Mouse (Mus musculus): ENCODE data around the gene Cacna2d4. TPM values are rescaled to one million over a fixed set of nuclear protein-coding genes. Genes with fewer than 3 reads are reported as not detected.
"Not testable (repeated sequence)": the region's sequence is repeated elsewhere in the genome, so short reads cannot be mapped to it uniquely, and the experiment has no call there.

Cacna2d4 gene
- polyA plus RNA-seq, 1 experiment from 2014 or later = not detected

DNA sequence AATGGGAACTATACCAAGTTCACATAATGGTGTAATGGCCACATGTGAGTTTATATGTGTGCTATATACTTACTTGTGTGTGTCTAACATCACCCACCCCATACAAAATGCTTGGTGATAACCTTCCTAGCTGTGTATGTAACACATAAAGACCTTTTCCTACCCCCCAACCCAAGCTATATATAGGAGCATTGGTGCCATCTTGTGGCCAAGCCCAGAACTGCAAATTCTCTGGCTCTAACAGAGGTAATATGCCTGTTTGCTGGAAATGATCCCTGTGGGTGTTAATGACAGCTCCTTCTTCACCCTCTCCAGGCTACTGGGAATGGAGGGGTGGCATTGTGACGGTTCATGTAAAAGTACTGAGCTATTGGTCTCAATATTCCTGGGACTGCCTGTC is 111.9 kb downstream of the Cacna2d4 start:
- 0% methylated on average over 1 of the region's 1 CpGs for WGBS
- ATAC-seq (ENCODE audit: low FRiP score, low TSS enrichment) = no peak
- 0 out of 2 replicates have a peak, but pooled peaks cover 5% of the 10 kb centered on the region for H3K4me1 ChIP-seq (ENCODE audit: insufficient read depth, low read length)
- no peak overlapping the region for H3K9ac ChIP-seq (replicated peaks; ENCODE audit: low read length)
- no peaks in the 10 kb centered on the region for H3K27me3 ChIP-seq (ENCODE audit: insufficient read depth, low read length)
- H3K9me3 ChIP-seq (ENCODE audit: low read length) = no peaks in the 10 kb centered on the region
- H3K27ac ChIP-seq (ENCODE audit: low read length) = no peak overlapping the region
- H3K4me2 ChIP-seq (replicated peaks; ENCODE audit: low read depth, low read length) = no peak overlapping the region
- H3K36me3 ChIP-seq (ENCODE audit: insufficient read depth, low read length) = peaks cover 3% of the 10 kb centered on the region; the same call in 1 of the 2 replicates
- no peak overlapping the region for H3K4me3 ChIP-seq (ENCODE audit: low read length)

DNA sequence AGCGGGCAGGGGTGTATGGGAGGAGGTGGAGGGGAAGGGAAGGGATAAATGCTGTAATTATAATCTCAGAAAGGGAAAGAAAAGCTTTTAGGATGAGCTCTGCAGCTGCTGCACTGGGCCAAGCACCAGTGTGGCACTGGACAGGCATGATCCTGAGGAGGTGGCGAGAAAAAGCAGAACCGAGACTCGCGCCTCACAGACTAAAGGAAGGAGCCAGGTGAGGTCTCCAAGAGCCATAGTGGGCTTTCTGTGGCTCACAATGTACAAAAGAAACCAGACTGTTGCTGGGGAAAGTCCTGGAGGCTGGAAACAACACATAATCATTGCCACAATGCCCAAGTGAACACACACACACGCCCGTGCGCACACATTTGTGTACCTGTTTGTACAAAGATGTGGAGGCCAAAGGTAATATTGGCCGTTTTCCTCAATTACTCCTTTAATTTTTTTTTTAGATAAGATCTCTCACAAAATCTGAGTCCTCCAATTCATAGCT is 114.4 kb downstream of the Cacna2d4 start:
- no peak for ATAC-seq (ENCODE audit: low FRiP score, low TSS enrichment)
- Histone ChIP-seq H3K4me1 (ENCODE audit: insufficient read depth, low read length) (0 out of 2 replicates have a peak, but pooled peaks cover 5% of the 10 kb centered on the region), H3K36me3 (ENCODE audit: insufficient read depth, low read length) (peaks cover 17% of the 10 kb centered on the region), H3K4me3 (ENCODE audit: low read length) (no peak overlapping the region), H3K27me3 (ENCODE audit: insufficient read depth, low read length) (no peaks in the 10 kb centered on the region), H3K9ac (replicated peaks; ENCODE audit: low read length) (no peak overlapping the region), H3K4me2 (replicated peaks; ENCODE audit: low read depth, low read length) (no peak overlapping the region), H3K9me3 (ENCODE audit: low read length) (no peaks in the 10 kb centered on the region), H3K27ac (ENCODE audit: low read length) (no peak overlapping the region)
- 77% methylated on average over 9 of the region's 9 CpGs for WGBS

DNA sequence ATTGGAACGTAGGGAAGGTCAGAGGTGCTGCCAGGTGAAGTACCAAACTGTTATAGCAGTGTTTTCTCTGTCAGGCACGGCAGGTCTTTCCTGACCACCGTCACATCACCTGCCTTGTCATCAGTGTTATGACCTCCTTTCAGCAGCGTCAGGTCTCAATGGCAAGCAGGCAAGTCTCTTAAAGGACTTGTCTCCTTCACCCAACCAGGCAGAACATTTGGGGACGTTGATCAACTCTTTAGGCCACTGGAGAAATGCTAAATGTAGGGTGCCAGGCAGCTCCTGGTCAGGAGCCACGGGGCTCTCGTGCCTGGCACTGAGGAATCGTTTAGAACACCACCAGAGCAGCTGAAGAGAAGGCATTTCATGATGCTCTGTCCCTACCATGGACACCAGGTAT is 115.3 kb downstream of the Cacna2d4 start:
- no peak overlapping the region for H3K27ac ChIP-seq (ENCODE audit: low read length)
- H3K36me3 ChIP-seq (ENCODE audit: insufficient read depth, low read length) = peaks cover 23% of the 10 kb centered on the region
- no peak for ATAC-seq (ENCODE audit: low FRiP score, low TSS enrichment)
- H3K4me2 ChIP-seq (replicated peaks; ENCODE audit: low read depth, low read length) = no peak overlapping the region
- no peak overlapping the region for H3K4me3 ChIP-seq (ENCODE audit: low read length)
- H3K9me3 ChIP-seq (ENCODE audit: low read length) = no peaks in the 10 kb centered on the region
- H3K4me1 ChIP-seq (ENCODE audit: insufficient read depth, low read length) = no peaks in the 10 kb centered on the region
- WGBS = 75% methylated on average over 8 of the region's 8 CpGs
- H3K9ac ChIP-seq (replicated peaks; ENCODE audit: low read length) = no peak overlapping the region
- no peaks in the 10 kb centered on the region for H3K27me3 ChIP-seq (ENCODE audit: insufficient read depth, low read length)

DNA sequence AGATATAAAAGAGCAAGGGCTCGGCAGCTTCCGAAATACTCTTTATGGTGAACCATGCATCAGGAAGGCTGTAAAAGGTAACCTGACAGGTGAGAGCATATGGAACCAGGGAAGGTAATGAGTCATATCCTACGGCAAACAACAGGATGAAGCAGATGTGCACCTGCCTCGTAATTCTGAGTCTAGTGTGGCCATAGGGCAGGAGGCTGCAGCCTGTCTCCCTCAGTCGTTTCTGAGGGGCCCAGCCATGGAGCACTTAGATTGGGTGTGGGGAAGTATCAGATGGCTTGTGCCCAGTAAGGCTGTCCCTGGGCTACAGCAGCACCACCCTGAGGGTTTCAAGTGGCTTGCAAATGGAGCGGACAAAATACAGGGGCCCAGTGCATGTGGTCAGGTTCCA is 116.2 kb downstream of the Cacna2d4 start:
- Histone ChIP-seq H3K27ac (ENCODE audit: low read length) (no peak overlapping the region), H3K4me1 (ENCODE audit: insufficient read depth, low read length) (no peaks in the 10 kb centered on the region), H3K9me3 (ENCODE audit: low read length) (no peaks in the 10 kb centered on the region), H3K9ac (replicated peaks; ENCODE audit: low read length) (no peak overlapping the region), H3K27me3 (ENCODE audit: insufficient read depth, low read length) (no peaks in the 10 kb centered on the region), H3K4me2 (replicated peaks; ENCODE audit: low read depth, low read length) (no peak overlapping the region), H3K36me3 (ENCODE audit: insufficient read depth, low read length) (peaks cover 28% of the 10 kb centered on the region), H3K4me3 (ENCODE audit: low read length) (no peak overlapping the region)
- ATAC-seq (ENCODE audit: low FRiP score, low TSS enrichment) = no peak
- WGBS = 75% methylated on average over 6 of the region's 6 CpGs

DNA sequence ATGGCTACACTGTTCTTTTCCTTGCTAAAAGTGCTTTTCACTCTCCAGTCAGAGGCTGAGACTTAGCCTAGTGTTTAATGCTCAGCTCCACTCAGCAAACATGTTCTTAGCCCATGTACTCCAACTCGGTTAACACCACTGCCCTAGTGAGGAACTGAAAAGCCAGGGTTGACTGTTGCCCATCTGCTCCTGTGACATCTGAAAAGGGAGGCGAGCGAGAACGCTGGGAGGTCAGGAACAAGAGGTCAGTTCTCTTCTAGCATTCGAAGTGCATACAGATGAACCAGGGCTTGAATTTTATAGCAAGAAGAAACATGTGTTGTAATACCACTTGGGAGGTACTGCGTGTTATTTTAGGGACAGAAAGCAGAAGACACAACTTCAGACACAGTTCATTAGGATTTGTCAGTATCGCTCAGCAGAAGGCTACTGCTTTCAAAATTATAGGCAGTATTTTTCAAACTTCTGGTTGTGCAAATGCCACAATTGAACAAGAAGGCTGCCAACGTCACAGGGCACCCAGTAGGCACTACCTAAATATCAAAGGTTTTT is 121.8 kb downstream of the Cacna2d4 start:
- H3K27me3 ChIP-seq (ENCODE audit: insufficient read depth, low read length) = no peaks in the 10 kb centered on the region
- no peaks in the 10 kb centered on the region for H3K4me1 ChIP-seq (ENCODE audit: insufficient read depth, low read length)
- H3K4me3 ChIP-seq (ENCODE audit: low read length) = no peak overlapping the region
- 81% methylated on average over 8 of the region's 8 CpGs for WGBS
- no peak overlapping the region for H3K4me2 ChIP-seq (replicated peaks; ENCODE audit: low read depth, low read length)
- H3K9me3 ChIP-seq (ENCODE audit: low read length) = no peaks in the 10 kb centered on the region
- H3K36me3 ChIP-seq (ENCODE audit: insufficient read depth, low read length) = peaks cover 55% of the 10 kb centered on the region
- no peak for ATAC-seq (ENCODE audit: low FRiP score, low TSS enrichment)
- no peak overlapping the region for H3K9ac ChIP-seq (replicated peaks; ENCODE audit: low read length)
- H3K27ac ChIP-seq (ENCODE audit: low read length) = no peak overlapping the region

DNA sequence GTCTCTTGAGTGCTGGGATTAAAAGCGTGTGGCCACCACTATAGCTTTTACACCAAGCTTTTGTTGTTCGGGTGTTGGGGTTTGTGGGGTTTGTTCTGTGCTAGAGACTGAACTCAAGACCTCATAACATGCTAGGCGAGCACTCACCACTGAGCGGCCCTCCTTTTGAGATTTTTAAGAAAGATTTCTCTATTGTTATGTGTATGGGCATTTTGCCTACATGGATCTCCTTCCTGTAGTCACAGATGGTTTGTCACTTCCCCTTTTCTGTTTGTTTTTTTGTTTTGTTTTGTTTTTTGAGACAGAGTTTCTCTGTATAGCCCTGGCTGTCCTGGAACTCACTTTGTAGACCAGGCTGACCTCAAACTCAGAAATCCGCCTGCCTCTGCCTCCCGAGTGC is 123.9 kb downstream of the Cacna2d4 start:
- WGBS = 93% methylated on average over 6 of the region's 6 CpGs
- not testable (repeated sequence) for H3K4me1 ChIP-seq (ENCODE audit: insufficient read depth, low read length); ATAC-seq (ENCODE audit: low FRiP score, low TSS enrichment); H3K9me3 ChIP-seq (ENCODE audit: low read length); H3K9ac ChIP-seq (replicated peaks; ENCODE audit: low read length); H3K27ac ChIP-seq (ENCODE audit: low read length); H3K4me3 ChIP-seq (ENCODE audit: low read length); H3K27me3 ChIP-seq (ENCODE audit: insufficient read depth, low read length); H3K4me2 ChIP-seq (replicated peaks; ENCODE audit: low read depth, low read length)
- H3K36me3 ChIP-seq (ENCODE audit: insufficient read depth, low read length) = peaks cover 59% of the 10 kb centered on the region

DNA sequence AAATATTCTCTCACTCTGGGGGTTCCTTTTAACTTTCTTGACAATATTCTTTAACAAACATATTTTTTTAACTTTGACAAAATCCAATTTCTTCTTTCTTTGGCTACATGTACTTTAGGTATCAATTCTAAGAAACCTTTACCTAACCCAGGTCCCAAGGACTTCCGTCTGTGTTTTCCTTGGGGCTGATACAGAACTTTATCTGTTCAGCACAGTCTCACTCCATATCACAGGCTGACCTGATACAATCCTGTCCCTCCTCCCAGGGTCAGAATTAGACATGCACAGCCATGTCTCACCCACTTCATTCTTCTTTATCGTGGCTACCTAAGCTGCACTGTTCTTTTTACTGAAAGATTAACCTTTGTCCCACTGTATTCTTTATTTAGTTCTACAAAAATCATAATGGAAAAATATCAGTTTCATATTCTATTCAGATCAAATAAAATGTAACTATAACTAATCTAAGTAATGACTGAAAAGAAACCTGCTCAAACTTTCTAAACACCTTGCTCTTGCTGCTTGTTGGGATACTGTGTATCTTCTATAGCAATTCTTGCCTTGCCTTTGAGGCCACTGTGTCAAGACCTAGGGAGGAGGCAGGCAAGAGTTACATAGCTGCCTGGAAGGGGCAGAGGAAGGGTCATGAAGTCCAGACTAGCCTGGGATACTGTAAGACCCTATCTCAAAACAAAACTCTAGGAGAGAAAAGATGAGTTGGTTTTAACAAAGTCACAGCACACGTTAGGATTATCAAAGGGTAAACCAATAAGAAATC is 124.8 kb downstream of the Cacna2d4 start:
- Histone ChIP-seq H3K27me3 (ENCODE audit: insufficient read depth, low read length) (no peaks in the 10 kb centered on the region), H3K4me3 (ENCODE audit: low read length) (no peak overlapping the region), H3K4me1 (ENCODE audit: insufficient read depth, low read length) (no peaks in the 10 kb centered on the region), H3K27ac (ENCODE audit: low read length) (no peak overlapping the region), H3K9ac (replicated peaks; ENCODE audit: low read length) (no peak overlapping the region), H3K4me2 (replicated peaks; ENCODE audit: low read depth, low read length) (no peak overlapping the region), H3K36me3 (ENCODE audit: insufficient read depth, low read length) (peaks cover 59% of the 10 kb centered on the region), H3K9me3 (ENCODE audit: low read length) (no peaks in the 10 kb centered on the region)
- no peak for ATAC-seq (ENCODE audit: low FRiP score, low TSS enrichment)
- WGBS = 91% methylated on average over 3 of the region's 3 CpGs

DNA sequence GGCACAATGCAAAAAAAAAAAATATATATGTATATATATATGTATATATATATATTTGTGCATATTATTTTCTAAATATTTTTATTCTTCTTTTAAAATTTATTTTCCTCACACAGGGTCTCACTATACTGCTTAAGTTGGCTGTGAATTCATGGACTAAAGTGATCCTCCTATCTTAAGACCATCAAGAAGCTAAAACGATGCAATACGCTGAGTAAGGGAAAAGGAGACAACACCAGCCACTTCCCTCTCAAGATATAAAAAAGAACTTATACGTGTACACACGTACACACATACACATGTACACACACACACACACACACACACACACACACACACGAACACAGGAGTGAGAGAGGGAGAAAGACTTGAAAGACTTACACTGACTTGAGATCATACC is 127.3 kb downstream of the Cacna2d4 start:
- H3K36me3 ChIP-seq (ENCODE audit: insufficient read depth, low read length) = peaks cover 51% of the 10 kb centered on the region
- 90% methylated on average over 5 of the region's 5 CpGs for WGBS
- no peak for ATAC-seq (ENCODE audit: low FRiP score, low TSS enrichment)

DNA sequence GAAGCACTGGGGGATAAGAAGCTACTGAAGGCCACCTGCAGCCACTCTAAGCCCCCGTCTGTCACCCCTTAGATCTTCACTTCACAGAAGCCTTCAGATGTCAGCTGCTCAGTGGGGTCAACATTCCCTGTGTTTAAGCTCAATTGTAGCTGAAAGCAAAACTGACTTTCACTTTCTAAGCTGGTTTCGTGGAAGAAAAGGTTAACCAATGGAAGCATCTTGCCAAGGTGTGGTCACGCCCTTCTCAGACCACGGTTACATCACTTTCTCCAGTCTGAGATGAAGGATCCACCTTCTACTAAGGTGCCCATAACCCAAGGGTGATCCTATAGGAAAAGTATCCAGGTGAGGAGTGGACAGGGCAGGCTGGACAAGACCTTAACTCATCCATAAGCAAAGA is 130.5 kb downstream of the Cacna2d4 start:
- H3K27me3 ChIP-seq (ENCODE audit: insufficient read depth, low read length); H3K27ac ChIP-seq (ENCODE audit: low read length); ATAC-seq (ENCODE audit: low FRiP score, low TSS enrichment); H3K4me1 ChIP-seq (ENCODE audit: insufficient read depth, low read length); H3K9me3 ChIP-seq (ENCODE audit: low read length); H3K4me2 ChIP-seq (replicated peaks; ENCODE audit: low read depth, low read length); H3K4me3 ChIP-seq (ENCODE audit: low read length); H3K9ac ChIP-seq (replicated peaks; ENCODE audit: low read length): not testable (repeated sequence)
- H3K36me3 ChIP-seq (ENCODE audit: insufficient read depth, low read length) = peaks cover 31% of the 10 kb centered on the region
- 69% methylated on average over 2 of the region's 4 CpGs for WGBS

More for the DNA sequence above, 127.3 kb downstream of the Cacna2d4 start:
- H3K9ac ChIP-seq (replicated peaks; ENCODE audit: low read length) = no peak overlapping the region
- no peaks in the 10 kb centered on the region for H3K4me1 ChIP-seq (ENCODE audit: insufficient read depth, low read length)
- H3K27ac ChIP-seq (ENCODE audit: low read length) = no peak overlapping the region
- no peaks in the 10 kb centered on the region for H3K9me3 ChIP-seq (ENCODE audit: low read length)
- H3K27me3 ChIP-seq (ENCODE audit: insufficient read depth, low read length) = no peaks in the 10 kb centered on the region
- H3K4me2 ChIP-seq (replicated peaks; ENCODE audit: low read depth, low read length) = no peak overlapping the region
- H3K4me3 ChIP-seq (ENCODE audit: low read length) = no peak overlapping the region

DNA sequence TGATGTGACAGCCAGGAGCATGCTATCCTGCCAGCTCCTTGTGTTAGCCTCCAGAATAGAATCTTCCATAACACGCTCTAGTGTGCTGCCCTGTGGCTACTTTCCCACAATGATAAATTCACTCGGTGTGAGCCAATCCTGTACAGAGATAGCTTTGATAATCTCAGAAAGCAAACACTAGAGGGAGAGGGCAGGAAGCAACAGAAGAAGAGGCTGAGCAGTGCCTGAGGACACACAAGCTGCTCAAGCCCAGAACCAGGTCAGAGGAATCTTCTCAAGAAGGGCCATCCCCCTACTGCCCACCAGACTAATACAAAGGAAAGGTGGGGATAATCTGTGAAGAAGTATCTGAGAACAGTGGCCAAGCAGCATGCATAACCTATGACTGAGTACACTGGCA is 131.1 kb downstream of the Cacna2d4 start:
- H3K4me1 ChIP-seq (ENCODE audit: insufficient read depth, low read length) = no peaks in the 10 kb centered on the region
- no peak for ATAC-seq (ENCODE audit: low FRiP score, low TSS enrichment)
- H3K9me3 ChIP-seq (ENCODE audit: low read length) = no peaks in the 10 kb centered on the region
- no peak overlapping the region for H3K4me3 ChIP-seq (ENCODE audit: low read length)
- no peak overlapping the region for H3K4me2 ChIP-seq (replicated peaks; ENCODE audit: low read depth, low read length)
- no peak overlapping the region for H3K9ac ChIP-seq (replicated peaks; ENCODE audit: low read length)
- peaks cover 31% of the 10 kb centered on the region for H3K36me3 ChIP-seq (ENCODE audit: insufficient read depth, low read length)
- 86% methylated on average over 2 of the region's 2 CpGs for WGBS
- no peaks in the 10 kb centered on the region for H3K27me3 ChIP-seq (ENCODE audit: insufficient read depth, low read length)
- no peak overlapping the region for H3K27ac ChIP-seq (ENCODE audit: low read length)
